Mouse (Mus musculus) heart, postnatal 0 days (tissue): ENCODE data around the gene Dnajb1.

ENCODE experiments used
- CTCF ChIP-seq: IDR thresholded peaks from 2 replicates; pipeline ENCODE4 v1.5.1; 2016; ENCODE audit warnings: antibody characterized with exemption, control low read depth, low read depth
- EP300 ChIP-seq: IDR thresholded peaks from 2 replicates; pipeline ENCODE4 v1.6.1; 2016; ENCODE audit warnings: antibody characterized with exemption, low read depth

GRCm38 (mm10) chr8:83619568-83620285 lies 11.7 kb downstream of the Dnajb1 start:
- TF ChIP-seq CTCF: no peak
- no peak for TF ChIP-seq EP300
